Mouse (Mus musculus): ENCODE measurements around the gene Rngtt.

DNA sequence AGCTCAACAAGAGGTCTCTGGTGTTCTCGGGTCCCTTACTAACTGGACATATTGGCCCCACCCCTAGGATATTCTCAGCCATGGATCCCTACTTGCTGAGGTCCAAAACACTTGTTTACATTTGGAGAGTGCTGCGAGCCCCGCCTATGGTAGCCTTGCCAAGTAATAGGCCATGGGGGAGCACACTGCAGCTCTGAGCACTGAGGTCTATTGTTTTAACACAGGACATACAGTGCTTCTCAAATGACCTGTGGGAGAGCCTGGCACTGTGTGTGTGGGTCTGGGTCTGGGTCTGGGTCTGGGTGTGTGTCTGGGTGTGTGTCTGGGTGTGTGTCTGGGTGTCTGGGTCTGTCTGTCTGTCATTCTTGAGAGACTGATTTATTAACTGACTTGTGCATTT is 155.8 kb downstream of the Rngtt start:
- TF ChIP-seq GATA1 (IDR thresholded peaks at IDR 0.05; ENCODE audit: borderline replicate concordance, low read length) (no peak), FLI1 (IDR thresholded peaks at IDR 0.05; ENCODE audit: low read length) (no peak)
